Mouse (Mus musculus): Measurements from ENCODE around the gene Ubxn1. TPM values are rescaled to one million over a fixed set of nuclear protein-coding genes. Genes with fewer than 3 reads are reported as not detected.

The Ubxn1 gene
- polyA plus RNA-seq, 1 experiment from 2014 or later: 138 TPM

DNA sequence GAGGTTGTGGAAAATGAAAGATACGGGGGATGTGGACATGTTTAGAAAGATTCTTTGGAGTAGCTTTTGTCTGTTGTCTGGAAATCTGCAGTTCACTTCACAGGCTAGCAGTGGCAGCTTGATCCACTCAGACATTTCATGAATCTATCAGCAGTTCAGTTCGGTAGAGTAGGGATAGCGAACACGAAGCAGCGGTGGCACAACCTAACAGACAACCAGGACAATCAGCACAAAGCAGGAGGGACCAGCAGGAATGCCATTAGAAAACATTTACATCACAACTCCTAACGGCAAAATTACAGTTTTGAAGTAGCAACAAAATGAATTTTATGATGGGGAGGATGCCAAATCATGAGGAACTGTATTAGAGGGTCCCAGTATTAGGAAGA lies 48.4 kb downstream of the Ubxn1 start:
- no peaks in the 10 kb centered on the region for H3K27me3 ChIP-seq (replicated peaks)
- 0 out of 2 replicates have a peak overlapping the region, but pooled peaks have one; percentile 72 for H3K9ac ChIP-seq
- ATAC-seq (replicated peaks): no peak
- H3K4me2 ChIP-seq: peak overlapping the region; percentile 85
- 71% methylated on average over 6 of the region's 6 CpGs for WGBS
- peaks cover 25% of the 10 kb centered on the region for H3K36me3 ChIP-seq (replicated peaks)
- H3K4me3 ChIP-seq: peak overlapping the region; percentile 95
- no peaks in the 10 kb centered on the region for H3K9me3 ChIP-seq
- H3K4me1 ChIP-seq: peaks cover 18% of the 10 kb centered on the region
- H3K27ac ChIP-seq: peak overlapping the region; percentile 85

DNA sequence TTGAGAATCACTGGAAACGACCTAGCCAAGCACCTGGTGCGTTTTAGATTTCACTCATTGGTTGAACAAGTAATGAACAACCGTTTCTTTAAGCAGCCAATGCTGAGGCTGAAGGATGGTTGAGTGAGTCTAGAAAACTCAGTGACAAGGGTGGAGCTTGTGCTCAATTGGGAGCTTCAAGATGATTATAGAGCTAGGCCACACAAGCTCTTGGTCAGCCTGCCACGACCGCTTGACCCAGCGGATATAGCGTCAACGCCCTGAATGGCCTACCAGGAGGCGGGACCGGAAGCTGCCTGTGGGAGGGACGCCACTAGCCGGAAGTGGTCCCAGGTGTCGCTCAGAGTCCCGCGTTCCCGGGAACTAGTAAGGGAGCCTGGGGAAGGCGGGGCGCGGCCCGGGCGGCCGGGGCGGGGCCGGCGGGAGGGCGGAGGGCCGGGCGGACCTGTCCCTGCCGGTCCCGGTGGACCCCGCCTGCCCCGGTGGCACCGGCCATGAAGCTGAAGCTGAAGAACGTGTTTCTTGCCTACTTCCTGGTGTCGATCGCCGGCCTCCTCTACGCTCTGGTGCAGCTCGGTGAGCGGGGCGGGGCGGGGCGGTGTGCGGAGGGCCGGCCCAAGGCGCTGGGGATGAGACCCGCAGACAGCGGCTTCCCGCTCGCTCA lies 48.9 kb downstream of the Ubxn1 start, which contains the start of gene B3gat3:
Gene B3gat3 (plus strand): TSS at position 302 of the 664 bp plus-strand sequence.
- peak within 1 kb of the TSS; percentile 95 for H3K4me3 ChIP-seq
- H3K9ac ChIP-seq: peak within 1 kb of the TSS; percentile 72
- ATAC-seq (replicated peaks): peak; percentile 98
- peaks cover 20% of the 10 kb centered on the region for H3K36me3 ChIP-seq (replicated peaks)
- peak within 1 kb of the TSS; percentile 85 for H3K4me2 ChIP-seq
- peak within 1 kb of the TSS; percentile 85 for H3K27ac ChIP-seq
- WGBS: 2% methylated on average over 50 of the region's 50 CpGs
- H3K9me3 ChIP-seq: no peaks in the 10 kb centered on the region
- no peaks in the 10 kb centered on the region for H3K27me3 ChIP-seq (replicated peaks)
- H3K4me1 ChIP-seq: peaks cover 18% of the 10 kb centered on the region

DNA sequence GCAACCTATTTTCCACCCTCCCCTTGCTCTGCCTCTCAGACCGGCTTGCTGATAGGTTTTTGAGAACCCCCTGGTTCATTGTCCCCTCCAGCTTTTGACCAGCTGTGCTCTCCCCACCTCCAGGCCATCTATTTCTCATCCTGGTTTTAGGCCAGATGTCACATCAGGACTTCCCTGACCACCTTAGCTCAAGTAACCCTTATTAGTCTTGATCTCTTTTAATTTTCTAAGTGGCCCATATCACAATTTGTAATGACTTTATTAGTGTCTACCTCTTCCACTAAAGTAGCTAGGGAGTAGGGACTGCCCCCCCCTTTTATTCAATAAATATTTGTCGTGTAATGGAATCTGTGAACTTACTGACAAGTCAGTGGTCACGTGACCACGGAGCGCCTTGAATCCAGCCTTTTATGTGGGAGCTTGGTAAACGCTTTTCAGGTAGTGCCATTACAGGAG lies 49.6 kb downstream of the Ubxn1 start:
- H3K36me3 ChIP-seq (replicated peaks): peaks cover 19% of the 10 kb centered on the region
- peak overlapping the region; percentile 85 for H3K4me2 ChIP-seq
- under 1% methylated on average over 6 of the region's 6 CpGs for WGBS
- H3K9me3 ChIP-seq: no peaks in the 10 kb centered on the region
- H3K4me3 ChIP-seq: peak overlapping the region; percentile 95
- H3K27me3 ChIP-seq (replicated peaks): no peaks in the 10 kb centered on the region
- H3K9ac ChIP-seq: peak overlapping the region; percentile 72
- ATAC-seq (replicated peaks): no peak; the same call in none of the 2 replicates
- H3K27ac ChIP-seq: peak overlapping the region; percentile 85
- H3K4me1 ChIP-seq: peaks cover 18% of the 10 kb centered on the region

DNA sequence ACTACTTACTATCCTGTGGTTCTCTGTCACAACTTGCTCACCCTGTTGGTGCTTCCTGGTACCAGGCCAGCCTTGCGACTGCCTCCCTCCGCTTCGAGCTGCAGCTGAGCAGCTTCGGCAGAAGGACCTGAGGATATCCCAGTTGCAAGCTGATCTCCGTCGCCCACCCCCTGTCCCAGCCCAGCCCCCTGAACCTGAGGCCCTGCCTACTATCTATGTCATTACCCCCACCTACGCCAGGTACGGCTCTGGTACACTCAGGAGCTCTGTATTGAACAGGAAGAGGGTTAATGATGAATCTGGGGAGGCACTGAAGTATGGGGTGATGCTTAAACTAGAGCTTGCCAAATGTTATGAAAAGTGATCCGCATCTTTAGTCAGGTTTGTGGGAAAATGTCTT lies 50.4 kb downstream of the Ubxn1 start:
- peaks cover 13% of the 10 kb centered on the region; the same call in 1 of the 2 replicates for H3K36me3 ChIP-seq (replicated peaks)
- no peak overlapping the region for H3K27ac ChIP-seq
- H3K9me3 ChIP-seq: no peaks in the 10 kb centered on the region
- WGBS: 86% methylated on average over 9 of the region's 9 CpGs
- H3K4me1 ChIP-seq: peaks cover 18% of the 10 kb centered on the region
- H3K4me2 ChIP-seq: peak overlapping the region; percentile 85; the same call in 1 of the 2 replicates
- H3K9ac ChIP-seq: 0 out of 2 replicates have a peak overlapping the region, but pooled peaks have one; percentile 72
- no peaks in the 10 kb centered on the region for H3K27me3 ChIP-seq (replicated peaks)
- ATAC-seq (replicated peaks): no peak
- H3K4me3 ChIP-seq: 0 out of 2 replicates have a peak overlapping the region, but pooled peaks have one; percentile 95

Small RNA genes lying within 50 kb of the gene (microRNA-seq; reads per million reads assigned to microRNA genes)
- gene Mir5136: not detected

Other genes with a start within 250 kb of the Ubxn1 start
- gene Chrm1, start 207.7 kb upstream of the Ubxn1 start, polyA plus RNA-seq (2015; fragmentation: Nextera tagmentation; extraction: Ambion mirVana): 0.81 and 0.86 TPM in 2 replicates
- 165 and 174 TPM in 2 replicates for gene Slc3a2, start 148.1 kb upstream of the Ubxn1 start, polyA plus RNA-seq (2015; fragmentation: Nextera tagmentation; extraction: Ambion mirVana)
- gene Wdr74, start 135.7 kb upstream of the Ubxn1 start, polyA plus RNA-seq (2015; fragmentation: Nextera tagmentation; extraction: Ambion mirVana): 100.0 and 103 TPM in 2 replicates
- 1.5 and 1.7 TPM in 2 replicates for gene 1700092M07Rik, start 130.8 kb upstream of the Ubxn1 start, polyA plus RNA-seq (2015; fragmentation: Nextera tagmentation; extraction: Ambion mirVana)
- 121 and 123 TPM in 2 replicates for gene Stx5a, start 130.1 kb upstream of the Ubxn1 start, polyA plus RNA-seq (2015; fragmentation: Nextera tagmentation; extraction: Ambion mirVana)
- gene Nxf1, start 114.4 kb upstream of the Ubxn1 start, polyA plus RNA-seq (2015; fragmentation: Nextera tagmentation; extraction: Ambion mirVana): 161 and 171 TPM in 2 replicates
- gene Tmem223, start 100.5 kb upstream of the Ubxn1 start, polyA plus RNA-seq (2015; fragmentation: Nextera tagmentation; extraction: Ambion mirVana): 212 and 213 TPM in 2 replicates
- 27.1 and 31.8 TPM in 2 replicates for gene Tmem179b, start 97.0 kb upstream of the Ubxn1 start, polyA plus RNA-seq (2015; fragmentation: Nextera tagmentation; extraction: Ambion mirVana)
- gene Taf6l, start 85.1 kb upstream of the Ubxn1 start, polyA plus RNA-seq (2015; fragmentation: Nextera tagmentation; extraction: Ambion mirVana): 32.6 and 34.0 TPM in 2 replicates
- gene Polr2g, start 72.9 kb upstream of the Ubxn1 start, polyA plus RNA-seq (2015; fragmentation: Nextera tagmentation; extraction: Ambion mirVana): 129 and 132 TPM in 2 replicates
- 8.4 and 8.7 TPM in 2 replicates for gene Zbtb3, start 68.9 kb upstream of the Ubxn1 start, polyA plus RNA-seq (2015; fragmentation: Nextera tagmentation; extraction: Ambion mirVana)
- gene Ttc9c, start 52.2 kb upstream of the Ubxn1 start, polyA plus RNA-seq (2015; fragmentation: Nextera tagmentation; extraction: Ambion mirVana): 59.8 and 60.4 TPM in 2 replicates
- 6.6 and 6.7 TPM in 2 replicates for gene Hnrnpul2, start 51.5 kb upstream of the Ubxn1 start, polyA plus RNA-seq (2015; fragmentation: Nextera tagmentation; extraction: Ambion mirVana)
- not detected in 2 replicates for gene AC129217.1, start 41.7 kb upstream of the Ubxn1 start, polyA plus RNA-seq (2015; fragmentation: Nextera tagmentation; extraction: Ambion mirVana)
- gene Bscl2, start 34.0 kb upstream of the Ubxn1 start, polyA plus RNA-seq (2015; fragmentation: Nextera tagmentation; extraction: Ambion mirVana): 100 and 105 TPM in 2 replicates
- gene Gng3, start 32.3 kb upstream of the Ubxn1 start, polyA plus RNA-seq (2015; fragmentation: Nextera tagmentation; extraction: Ambion mirVana): 479 and 483 TPM in 2 replicates
- gene Lrrn4cl, start 20.7 kb upstream of the Ubxn1 start, polyA plus RNA-seq (2015; fragmentation: Nextera tagmentation; extraction: Ambion mirVana): 1.1 and 1.4 TPM in 2 replicates
- gene Uqcc3, start 9.4 kb downstream of the Ubxn1 start, polyA plus RNA-seq (2015; fragmentation: Nextera tagmentation; extraction: Ambion mirVana): 61.4 and 62.7 TPM in 2 replicates
- gene Lbhd1, start 12.2 kb downstream of the Ubxn1 start, polyA plus RNA-seq (2015; fragmentation: Nextera tagmentation; extraction: Ambion mirVana): 36.5 and 37.7 TPM in 2 replicates
- not detected in 2 replicates for gene Gm49403, start 12.4 kb downstream of the Ubxn1 start, polyA plus RNA-seq (2015; fragmentation: Nextera tagmentation; extraction: Ambion mirVana)
- gene 1810009A15Rik, start 17.4 kb downstream of the Ubxn1 start, polyA plus RNA-seq (2015; fragmentation: Nextera tagmentation; extraction: Ambion mirVana): 40.2 and 44.3 TPM in 2 replicates
- gene Gm49416, start 17.4 kb downstream of the Ubxn1 start, polyA plus RNA-seq (2015; fragmentation: Nextera tagmentation; extraction: Ambion mirVana): not detected in 2 replicates
- 36.4 and 38.4 TPM in 2 replicates for gene Ints5, start 21.5 kb downstream of the Ubxn1 start, polyA plus RNA-seq (2015; fragmentation: Nextera tagmentation; extraction: Ambion mirVana)
- gene Ganab, start 26.6 kb downstream of the Ubxn1 start, polyA plus RNA-seq (2015; fragmentation: Nextera tagmentation; extraction: Ambion mirVana): 88.8 and 90.7 TPM in 2 replicates
- 96.1 and 96.6 TPM in 2 replicates for gene B3gat3, start 48.9 kb downstream of the Ubxn1 start, polyA plus RNA-seq (2015; fragmentation: Nextera tagmentation; extraction: Ambion mirVana)
- 1.9 and 2.4 TPM in 2 replicates for gene Rom1, start 57.9 kb downstream of the Ubxn1 start, polyA plus RNA-seq (2015; fragmentation: Nextera tagmentation; extraction: Ambion mirVana)
- gene Eml3, start 58.1 kb downstream of the Ubxn1 start, polyA plus RNA-seq (2015; fragmentation: Nextera tagmentation; extraction: Ambion mirVana): 10.5 and 13.4 TPM in 2 replicates
- gene Mta2, start 70.4 kb downstream of the Ubxn1 start, polyA plus RNA-seq (2015; fragmentation: Nextera tagmentation; extraction: Ambion mirVana): 119 and 121 TPM in 2 replicates
- 27.5 and 30.5 TPM in 2 replicates for gene Tut1, start 82.4 kb downstream of the Ubxn1 start, polyA plus RNA-seq (2015; fragmentation: Nextera tagmentation; extraction: Ambion mirVana)
- 287 and 295 TPM in 2 replicates for gene Eef1g, start 95.5 kb downstream of the Ubxn1 start, polyA plus RNA-seq (2015; fragmentation: Nextera tagmentation; extraction: Ambion mirVana)
- gene Ahnak, start 117.8 kb downstream of the Ubxn1 start, polyA plus RNA-seq (2015; fragmentation: Nextera tagmentation; extraction: Ambion mirVana): 4.9 and 5.9 TPM in 2 replicates
- gene Scgb1a1, start 216.5 kb downstream of the Ubxn1 start, polyA plus RNA-seq (2015; fragmentation: Nextera tagmentation; extraction: Ambion mirVana): not detected in 2 replicates